Mouse (Mus musculus) G1E (cell line): ENCODE data around the gene Gnpat.

Experiments
- CTCF ChIP-seq: IDR thresholded peaks from 2 replicates; pipeline ENCODE4 v1.5.1; 2012; ENCODE audit warnings: low read depth, low read length, inconsistent platforms, mixed read lengths
- GATA1 ChIP-seq: IDR thresholded peaks from 2 replicates; pipeline ENCODE4 v1.6.1; 2012; ENCODE audit warnings: borderline replicate concordance, low read length, inconsistent platforms, mixed read lengths
- GATA2 ChIP-seq: IDR thresholded peaks from 2 replicates; pipeline ENCODE4 v1.6.1; 2012; ENCODE audit warnings: low read depth, low read length, inconsistent platforms, borderline replicate concordance
- POLR2AphosphoS5 ChIP-seq: IDR thresholded peaks from 2 replicates; pipeline ENCODE4 v1.6.1; 2012; ENCODE audit warnings: low read depth, low read length, inconsistent platforms; ENCODE audit not compliant: insufficient replicate concordance
- TAL1 ChIP-seq: conservative IDR thresholded peaks from 2 replicates; pipeline ENCODE4 v1.6.1; 2012; ENCODE audit warnings: low read depth, low read length, inconsistent platforms, mixed read lengths

DNA sequence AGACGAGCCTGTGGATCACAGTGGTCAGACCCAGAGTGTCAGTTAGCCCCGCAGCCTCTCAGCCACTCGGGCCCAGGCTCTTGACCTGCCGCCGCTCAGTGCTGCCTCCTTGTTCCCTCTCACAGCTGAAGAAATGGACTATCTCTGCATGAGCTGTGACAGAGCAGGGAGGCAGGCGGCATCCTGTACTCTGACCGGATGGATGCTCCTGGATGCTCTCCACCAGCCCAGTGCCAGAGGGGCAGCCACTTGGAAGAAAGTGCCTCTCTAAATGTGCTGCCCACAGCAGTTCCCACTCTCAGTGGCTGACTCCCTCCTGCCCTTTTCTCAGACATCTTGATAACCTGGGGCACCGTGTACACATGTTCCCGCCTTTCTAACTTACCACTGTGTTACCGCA, 21.1 kb upstream of the Gnpat start:
- TF ChIP-seq CTCF (no peak), TAL1 (no peak), GATA1 (no peak), POLR2AphosphoS5 (no peak), GATA2 (no peak)
